Mouse (Mus musculus): ENCODE results near the gene Spon1.

- no peak for TF ChIP-seq CTCF (IDR thresholded peaks at IDR 0.05; ENCODE audit: borderline replicate concordance, extremely low read depth, insufficient read depth, insufficient read length)
- no peak for TF ChIP-seq POLR2A (IDR thresholded peaks at IDR 0.05; ENCODE audit: borderline replicate concordance, extremely low read depth, insufficient read depth, insufficient read length, poor library complexity, severe bottlenecking)
Measured at GRCm38 (mm10) chr7:113890782-113891181, 125.0 kb downstream of the Spon1 start.
